Mouse (Mus musculus): Measurements from ENCODE around the gene D330020A13Rik. TPM values are rescaled to one million over a fixed set of nuclear protein-coding genes. Genes with fewer than 3 reads are reported as not detected.

The D330020A13Rik gene
- 4.4 and 9.8 TPM in 2 replicates for total RNA-seq (2012; rRNA removed)

DNA sequence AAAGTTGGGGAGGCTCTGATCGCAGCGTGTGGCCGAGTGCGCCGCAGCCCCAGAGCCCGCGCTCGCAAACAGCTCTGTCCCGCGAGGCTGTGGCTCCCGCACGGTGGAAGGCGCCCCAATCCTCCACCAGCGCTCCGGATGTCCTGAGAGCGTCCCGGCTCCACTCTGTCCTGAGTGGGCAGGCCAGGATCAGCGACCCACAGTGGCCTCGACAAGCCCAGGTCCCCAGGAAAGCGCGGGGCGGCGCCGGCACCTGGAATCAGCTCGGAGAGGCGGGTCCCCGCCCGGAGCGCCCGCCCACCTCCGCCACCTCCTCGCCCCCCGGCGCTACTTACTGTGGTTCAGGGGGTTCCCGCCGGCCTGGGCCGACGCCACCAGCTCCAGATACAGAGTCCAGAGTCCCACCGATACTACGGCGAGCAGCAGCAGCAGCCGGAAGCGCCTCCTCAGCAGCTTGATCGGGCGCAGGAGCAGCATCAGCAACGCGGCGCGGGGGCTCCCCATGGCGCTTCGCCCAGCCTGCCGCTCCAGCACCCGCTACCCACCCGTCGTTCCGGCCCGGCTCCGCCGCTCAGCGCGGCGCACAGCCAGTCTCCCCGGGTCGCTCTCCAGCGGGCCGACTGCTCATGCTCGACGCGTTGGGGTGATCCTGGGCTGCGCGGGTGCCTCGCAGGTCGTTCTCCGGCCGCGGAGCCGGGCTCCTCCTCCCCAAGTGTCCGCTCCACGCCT, at the start of gene D330020A13Rik, which contains the start of gene B4galnt3:
TSS of gene D330020A13Rik (plus strand) at position 309 of the 729 bp plus-strand sequence.
TSS of gene B4galnt3 (minus strand) at position 504 of the 729 bp plus-strand sequence.
- TF ChIP-seq CHD2 (IDR thresholded peaks at IDR 0.05; ENCODE audit: low read depth, low read length) (no peak), MAFK (IDR thresholded peaks at IDR 0.05; ENCODE audit: insufficient read depth, low read depth, low read length) (no peak), ZNF384 (IDR thresholded peaks at IDR 0.05; ENCODE audit: low read depth, low read length) (no peak), ZC3H11A (IDR thresholded peaks at IDR 0.05; ENCODE audit: borderline replicate concordance, low read depth, low read length) (no peak), HCFC1 (IDR thresholded peaks at IDR 0.05; ENCODE audit: borderline replicate concordance, insufficient read depth, low read length) (no peak)
- H3K9ac ChIP-seq (ENCODE audit: insufficient read depth, low read depth, low read length, poor library complexity, severe bottlenecking) = peak within 1 kb of the TSS; percentile 98
- in situ Hi-C loops (cut with MboI; ENCODE audit: low sequenced_read_pairs in 2 of 2, unreplicated experiment in 2 of 2) = no loop called here
- peak within 1 kb of the TSS; percentile 81 for H3K27ac ChIP-seq (ENCODE audit: insufficient read depth, low read depth, low read length, poor library complexity, severe bottlenecking)
- H3K9me3 ChIP-seq (ENCODE audit: control insufficient read depth, insufficient read depth, low read depth, low read length) = no peaks in the 10 kb centered on the region
- peaks cover 10 to 15% of the 10 kb centered on the region in 2 experiments for H3K4me1 ChIP-seq (ENCODE audit: control insufficient read depth in 2 of 2, insufficient read depth in 2 of 2, low read length in 2 of 2, poor library complexity in 1 of 2)
- H3K36me3 ChIP-seq (ENCODE audit: control insufficient read depth, insufficient read depth, low read length, poor library complexity, severe bottlenecking) = no peaks in the 10 kb centered on the region; the same call in 1 of the 2 replicates
- H3K4me3 ChIP-seq (ENCODE audit: insufficient read depth in 1 of 2, low read depth in 1 of 2, low read length in 2 of 2, poor library complexity in 1 of 2, severe bottlenecking in 1 of 2) = peak within 1 kb of the TSS; percentile 91 to 94
- no peak for DNase-seq (ENCODE audit: low read depth, low spot score)

DNA sequence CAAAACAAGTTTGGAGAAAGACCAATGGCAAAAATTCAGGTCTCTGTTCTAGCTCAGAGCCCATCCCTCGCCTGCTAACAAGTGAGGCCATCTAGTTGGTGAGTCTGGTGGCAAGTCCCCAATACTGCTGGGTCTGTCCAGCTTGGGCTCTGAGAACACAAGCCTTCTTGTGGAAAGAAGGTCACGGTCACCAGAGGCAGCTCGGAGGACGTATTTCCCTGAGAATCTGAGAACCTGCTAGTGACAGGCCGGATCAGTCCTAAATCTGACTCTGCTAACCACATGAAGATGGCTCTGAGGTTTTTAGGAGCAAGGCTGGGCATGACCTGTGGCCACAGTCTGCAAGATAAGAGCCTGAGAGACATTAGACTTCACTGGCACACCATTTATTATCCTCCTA, 47.5 kb upstream of the D330020A13Rik start:
- Histone ChIP-seq H3K9me3 (ENCODE audit: control insufficient read depth, insufficient read depth, low read depth, low read length) (no peaks in the 10 kb centered on the region), H3K4me3 (ENCODE audit: insufficient read depth in 1 of 2, low read depth in 1 of 2, low read length in 2 of 2, poor library complexity in 1 of 2, severe bottlenecking in 1 of 2) (no peak overlapping the region), H3K9ac (ENCODE audit: insufficient read depth, low read depth, low read length, poor library complexity, severe bottlenecking) (no peak overlapping the region), H3K36me3 (ENCODE audit: control insufficient read depth, insufficient read depth, low read length, poor library complexity, severe bottlenecking) (no peaks in the 10 kb centered on the region), H3K4me1 (ENCODE audit: control insufficient read depth in 2 of 2, insufficient read depth in 2 of 2, low read length in 2 of 2, poor library complexity in 1 of 2) (no peaks in the 10 kb centered on the region), H3K27ac (ENCODE audit: insufficient read depth, low read depth, low read length, poor library complexity, severe bottlenecking) (no peak overlapping the region)
- DNase-seq (ENCODE audit: low read depth, low spot score) = no peak
- TF ChIP-seq CHD2 (IDR thresholded peaks at IDR 0.05; ENCODE audit: low read depth, low read length) = no peak
- no peak for TF ChIP-seq MAFK (IDR thresholded peaks at IDR 0.05; ENCODE audit: insufficient read depth, low read depth, low read length)
- TF ChIP-seq ZC3H11A (IDR thresholded peaks at IDR 0.05; ENCODE audit: borderline replicate concordance, low read depth, low read length) = no peak
- TF ChIP-seq ZNF384 (IDR thresholded peaks at IDR 0.05; ENCODE audit: low read depth, low read length) = no peak
- no peak for TF ChIP-seq HCFC1 (IDR thresholded peaks at IDR 0.05; ENCODE audit: borderline replicate concordance, insufficient read depth, low read length)
- in situ Hi-C loops (cut with MboI; ENCODE audit: low sequenced_read_pairs in 2 of 2, unreplicated experiment in 2 of 2) = no loop called here

DNA sequence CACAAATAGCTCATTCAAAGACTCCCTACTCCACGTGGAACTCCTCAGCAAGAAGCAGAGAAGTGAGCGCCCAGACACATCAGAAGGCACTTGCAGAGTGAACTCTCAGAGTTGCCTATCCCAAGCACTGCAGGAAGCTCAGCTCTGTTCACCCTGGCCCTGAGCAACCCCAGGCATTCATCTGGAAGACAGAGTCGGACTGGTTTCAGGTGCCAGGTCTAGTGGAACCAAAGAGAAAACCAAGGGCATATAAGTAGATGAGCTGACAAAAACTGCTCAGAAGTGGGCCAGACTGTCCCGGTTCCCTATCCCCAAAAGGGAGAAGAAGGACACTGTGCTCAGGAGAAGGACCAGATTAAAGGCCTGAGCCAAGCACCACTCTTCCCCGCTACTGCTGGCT, 44.3 kb upstream of the D330020A13Rik start:
- Histone ChIP-seq H3K36me3 (ENCODE audit: control insufficient read depth, insufficient read depth, low read length, poor library complexity, severe bottlenecking) (0 out of 2 replicates have a peak, but pooled peaks cover 2% of the 10 kb centered on the region), H3K9ac (ENCODE audit: insufficient read depth, low read depth, low read length, poor library complexity, severe bottlenecking) (no peak overlapping the region), H3K4me1 (ENCODE audit: control insufficient read depth in 2 of 2, insufficient read depth in 2 of 2, low read length in 2 of 2, poor library complexity in 1 of 2) (peaks cover 2 to 3% of the 10 kb centered on the region in 2 experiments; a peak in 2 of 4 replicates), H3K4me3 (ENCODE audit: insufficient read depth in 1 of 2, low read depth in 1 of 2, low read length in 2 of 2, poor library complexity in 1 of 2, severe bottlenecking in 1 of 2) (no peak overlapping the region), H3K27ac (ENCODE audit: insufficient read depth, low read depth, low read length, poor library complexity, severe bottlenecking) (no peak overlapping the region), H3K9me3 (ENCODE audit: control insufficient read depth, insufficient read depth, low read depth, low read length) (no peaks in the 10 kb centered on the region)
- TF ChIP-seq MAFK (IDR thresholded peaks at IDR 0.05; ENCODE audit: insufficient read depth, low read depth, low read length) (no peak), ZC3H11A (IDR thresholded peaks at IDR 0.05; ENCODE audit: borderline replicate concordance, low read depth, low read length) (no peak), HCFC1 (IDR thresholded peaks at IDR 0.05; ENCODE audit: borderline replicate concordance, insufficient read depth, low read length) (no peak), ZNF384 (IDR thresholded peaks at IDR 0.05; ENCODE audit: low read depth, low read length) (no peak), CHD2 (IDR thresholded peaks at IDR 0.05; ENCODE audit: low read depth, low read length) (no peak)
- in situ Hi-C loops (cut with MboI; ENCODE audit: low sequenced_read_pairs in 2 of 2, unreplicated experiment in 2 of 2) = no loop called here
- no peak for DNase-seq (ENCODE audit: low read depth, low spot score)

DNA sequence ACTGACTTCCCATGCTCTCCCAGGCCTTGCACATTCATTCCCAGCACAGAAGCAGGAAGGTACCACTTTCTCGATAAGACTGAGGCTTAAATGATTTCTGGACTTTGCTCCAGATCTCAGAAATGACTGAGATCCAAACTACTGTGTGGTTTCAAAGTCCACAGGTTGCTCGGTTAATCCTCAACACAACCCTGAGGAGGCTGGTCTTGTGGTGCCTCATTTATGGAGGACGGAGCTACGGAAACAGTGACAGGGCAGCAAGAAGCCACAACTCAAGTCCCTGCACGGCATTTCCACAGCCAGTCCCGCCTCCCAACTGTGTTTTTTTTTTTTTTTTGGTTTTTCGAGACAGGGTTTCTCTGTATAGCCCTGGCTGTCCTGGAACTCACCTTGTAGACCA, 43.2 kb upstream of the D330020A13Rik start:
- 0 out of 2 replicates have a peak, but pooled peaks cover 2% of the 10 kb centered on the region for H3K36me3 ChIP-seq (ENCODE audit: control insufficient read depth, insufficient read depth, low read length, poor library complexity, severe bottlenecking)
- no peak overlapping the region for H3K9ac ChIP-seq (ENCODE audit: insufficient read depth, low read depth, low read length, poor library complexity, severe bottlenecking)
- no peak overlapping the region for H3K4me3 ChIP-seq (ENCODE audit: insufficient read depth in 1 of 2, low read depth in 1 of 2, low read length in 2 of 2, poor library complexity in 1 of 2, severe bottlenecking in 1 of 2)
- no peaks in the 10 kb centered on the region for H3K9me3 ChIP-seq (ENCODE audit: control insufficient read depth, insufficient read depth, low read depth, low read length)
- H3K4me1 ChIP-seq (ENCODE audit: control insufficient read depth in 2 of 2, insufficient read depth in 2 of 2, low read length in 2 of 2, poor library complexity in 1 of 2) = peaks cover 9 to 11% of the 10 kb centered on the region in 2 experiments; a peak in 3 of 4 replicates
- DNase-seq (ENCODE audit: low read depth, low spot score) = no peak
- no peak overlapping the region for H3K27ac ChIP-seq (ENCODE audit: insufficient read depth, low read depth, low read length, poor library complexity, severe bottlenecking)
- in situ Hi-C loops (cut with MboI; ENCODE audit: low sequenced_read_pairs in 2 of 2, unreplicated experiment in 2 of 2) = no loop called here
- TF ChIP-seq MAFK (IDR thresholded peaks at IDR 0.05; ENCODE audit: insufficient read depth, low read depth, low read length) (no peak), CHD2 (IDR thresholded peaks at IDR 0.05; ENCODE audit: low read depth, low read length) (no peak), ZC3H11A (IDR thresholded peaks at IDR 0.05; ENCODE audit: borderline replicate concordance, low read depth, low read length) (no peak), HCFC1 (IDR thresholded peaks at IDR 0.05; ENCODE audit: borderline replicate concordance, insufficient read depth, low read length) (no peak), ZNF384 (IDR thresholded peaks at IDR 0.05; ENCODE audit: low read depth, low read length) (no peak)
